ENCODE assay signal across 23 mouse cellular contexts in the genomic region with DNA sequence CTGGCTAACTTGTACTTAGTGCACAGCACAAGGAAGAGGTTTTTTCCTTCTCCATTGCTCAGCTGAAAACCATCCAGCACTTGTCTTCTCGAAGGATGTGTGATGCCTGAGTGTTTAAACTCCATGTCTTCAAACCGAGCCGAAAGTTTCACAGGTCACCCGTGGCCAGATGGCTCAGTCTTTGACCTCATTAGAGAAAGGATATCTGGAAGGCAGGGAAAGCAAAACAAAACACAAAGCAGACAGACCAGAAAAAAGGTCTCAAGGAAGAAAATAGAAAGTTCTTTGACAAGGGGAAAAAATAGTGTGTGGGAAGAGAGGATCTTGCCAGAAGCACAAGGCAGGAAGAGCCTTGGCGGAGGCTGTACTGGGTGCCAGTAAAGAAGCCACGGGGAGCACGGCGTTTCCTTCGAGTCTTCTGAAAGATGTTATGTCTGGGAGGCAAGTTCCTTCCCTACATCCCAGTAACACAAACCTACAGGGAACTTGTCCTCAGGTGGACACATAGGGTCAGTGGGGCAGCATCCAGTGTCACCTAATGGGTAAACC.
A peak's percentile ranks its signal among the peaks of the same experiment; 100 is the strongest.
DNase-seq lines count a peak whose midpoint lies in the region; ATAC-seq and TF ChIP-seq lines count a peak whose summit lies in the region.
"Had no signal": no experiment of that assay in that cellular context is flagged by ENCODE, and none has a peak within 500 bp of the region (broad histone marks: within the 10 kb centered on the region; RNA-seq: fewer than 3 reads in every experiment).

No protein-coding gene starts in this region.

- no peak overlapping the region for H3K4me3 ChIP-seq in heart, embryonic 10.5 days
- H3K4me3 ChIP-seq in kidney, embryonic 16.5 days (ENCODE audit: low read length): no peak overlapping the region
- H3K4me3 ChIP-seq in lung, postnatal 0 days (ENCODE audit: low read depth, low read length): no peak overlapping the region
- H3K4me3 ChIP-seq: embryonic facial prominence, embryonic 12.5 days; forebrain, embryonic 15.5 days; heart, embryonic 15.5 days; hindbrain, embryonic 13.5 days; layer of hippocampus, adult 2 months; left cerebral cortex, adult 2 months; limb, embryonic 13.5 days had no signal

- no peaks in the 10 kb centered on the region for H3K36me3 ChIP-seq in heart, embryonic 10.5 days
- H3K36me3 ChIP-seq in kidney, embryonic 16.5 days (ENCODE audit: insufficient read depth, low read length): no peaks in the 10 kb centered on the region
- H3K36me3 ChIP-seq in lung, postnatal 0 days (ENCODE audit: insufficient read depth, low read length): no peaks in the 10 kb centered on the region
- H3K36me3 ChIP-seq: embryonic facial prominence, embryonic 12.5 days; forebrain, embryonic 15.5 days; heart, embryonic 15.5 days; hindbrain, embryonic 13.5 days; limb, embryonic 13.5 days had no signal

- ATAC-seq in kidney, embryonic 16.5 days (ENCODE audit: low FRiP score, low TSS enrichment): no peak
- ATAC-seq in lung, postnatal 0 days: no peak
- ATAC-seq: activated CD4-positive, CD25-positive, alpha-beta regulatory T cell, adult 4 months; forebrain, embryonic 15.5 days; midbrain, embryonic 16.5 days; Patski had no signal

- no peaks in the 10 kb centered on the region for H3K4me1 ChIP-seq in heart, embryonic 10.5 days
- no peaks in the 10 kb centered on the region for H3K4me1 ChIP-seq in kidney, embryonic 16.5 days (ENCODE audit: insufficient read depth, low read length)
- H3K4me1 ChIP-seq in lung, postnatal 0 days (ENCODE audit: insufficient read depth, low read depth, low read length): no peaks in the 10 kb centered on the region
- H3K4me1 ChIP-seq: heart, embryonic 15.5 days; hindbrain, embryonic 13.5 days had no signal

- no peak for TF ChIP-seq CTCF in lung, postnatal 0 days (IDR thresholded peaks at IDR 0.05)

- TF ChIP-seq EP300 in lung, postnatal 0 days (IDR thresholded peaks at IDR 0.05): no peak

- no peak overlapping the region for H3K27ac ChIP-seq in heart, embryonic 10.5 days
- no peak overlapping the region for H3K27ac ChIP-seq in kidney, embryonic 16.5 days (ENCODE audit: low read length)
- H3K27ac ChIP-seq in lung, postnatal 0 days (ENCODE audit: low read length): no peak overlapping the region
- H3K27ac ChIP-seq: embryonic facial prominence, embryonic 12.5 days; forebrain, embryonic 15.5 days; heart, embryonic 15.5 days; hindbrain, embryonic 13.5 days; layer of hippocampus, adult 2 months; left cerebral cortex, adult 2 months; limb, embryonic 13.5 days had no signal

- H3K4me2 ChIP-seq in kidney, embryonic 16.5 days (replicated peaks; ENCODE audit: low read depth, low read length): no peak overlapping the region
- H3K4me2 ChIP-seq in lung, postnatal 0 days (replicated peaks; ENCODE audit: low read depth, low read length): no peak overlapping the region
- H3K4me2 ChIP-seq: embryonic facial prominence, embryonic 12.5 days; forebrain, embryonic 15.5 days; heart, embryonic 15.5 days; hindbrain, embryonic 13.5 days; limb, embryonic 13.5 days had no signal

- peak; percentile 35 to 62 for DNase-seq in heart, adult 18-20 months
- DNase-seq in heart, embryonic 10.5 days (ENCODE audit: low spot score): no peak
- DNase-seq in kidney, postnatal 14 days: peak; percentile 17
- DNase-seq in lung, postnatal 14 days: peak; percentile 3
- DNase-seq in lung, postnatal 0 days (ENCODE audit: low spot score): no peak
- DNase-seq in yolk sac, embryonic 10.5 days (ENCODE audit: low spot score): no peak
- DNase-seq: adrenal gland, postnatal 14 days; cerebellum, adult 8-10 months; gastrocnemius, postnatal 14 days; retina, postnatal 1 day; spleen, adult 18-20 months; thymus, adult 18-20 months had no signal

- no peak overlapping the region for H3K9ac ChIP-seq in kidney, embryonic 16.5 days (replicated peaks; ENCODE audit: low read length)
- no peak overlapping the region for H3K9ac ChIP-seq in lung, postnatal 0 days (replicated peaks; ENCODE audit: low read depth)
- H3K9ac ChIP-seq: embryonic facial prominence, embryonic 12.5 days; forebrain, embryonic 15.5 days; heart, embryonic 15.5 days; hindbrain, embryonic 13.5 days; limb, embryonic 13.5 days had no signal

- no peaks in the 10 kb centered on the region for H3K9me3 ChIP-seq in heart, embryonic 10.5 days
- H3K9me3 ChIP-seq in kidney, embryonic 16.5 days (ENCODE audit: low read length): no peaks in the 10 kb centered on the region
- no peaks in the 10 kb centered on the region for H3K9me3 ChIP-seq in lung, postnatal 0 days (ENCODE audit: low read length)
- H3K9me3 ChIP-seq: embryonic facial prominence, embryonic 12.5 days; forebrain, embryonic 15.5 days; heart, embryonic 15.5 days; hindbrain, embryonic 13.5 days; limb, embryonic 13.5 days had no signal

- no peaks in the 10 kb centered on the region; the same call in 1 of the 2 replicates for H3K27me3 ChIP-seq in heart, embryonic 10.5 days (ENCODE audit: insufficient read depth, poor library complexity, severe bottlenecking)
- H3K27me3 ChIP-seq in kidney, embryonic 16.5 days (ENCODE audit: insufficient read depth, low read length): no peaks in the 10 kb centered on the region
- no peaks in the 10 kb centered on the region for H3K27me3 ChIP-seq in lung, postnatal 0 days (replicated peaks; ENCODE audit: insufficient read depth, low read length)
- H3K27me3 ChIP-seq: embryonic facial prominence, embryonic 12.5 days; forebrain, embryonic 15.5 days; heart, embryonic 15.5 days; limb, embryonic 13.5 days; Patski had no signal

- 59% methylated on average over 9 of the region's 9 CpGs for WGBS in heart, embryonic 10.5 days
- 38% methylated on average over 9 of the region's 9 CpGs for WGBS in kidney, embryonic 16.5 days
- 40% methylated on average over 9 of the region's 9 CpGs for WGBS in lung, postnatal 0 days

Comparison
In these comparisons a context has a peak if more than half of its experiments do, and no peak if none do; other contexts are left out.
1. DNase-seq: peak in heart, adult 18-20 months (2 of 2), kidney, postnatal 14 days (single experiment) and lung, postnatal 14 days (single experiment); none in heart, embryonic 10.5 days (single experiment), lung, postnatal 0 days (single experiment) and yolk sac, embryonic 10.5 days (single experiment).